Mouse (Mus musculus): ENCODE results near the gene Slc20a1. TPM values are rescaled to one million over a fixed set of nuclear protein-coding genes. Genes with fewer than 3 reads are reported as not detected.

The Slc20a1 gene
- total RNA-seq, 1 experiment from 2014 or later = 186 TPM

DNA sequence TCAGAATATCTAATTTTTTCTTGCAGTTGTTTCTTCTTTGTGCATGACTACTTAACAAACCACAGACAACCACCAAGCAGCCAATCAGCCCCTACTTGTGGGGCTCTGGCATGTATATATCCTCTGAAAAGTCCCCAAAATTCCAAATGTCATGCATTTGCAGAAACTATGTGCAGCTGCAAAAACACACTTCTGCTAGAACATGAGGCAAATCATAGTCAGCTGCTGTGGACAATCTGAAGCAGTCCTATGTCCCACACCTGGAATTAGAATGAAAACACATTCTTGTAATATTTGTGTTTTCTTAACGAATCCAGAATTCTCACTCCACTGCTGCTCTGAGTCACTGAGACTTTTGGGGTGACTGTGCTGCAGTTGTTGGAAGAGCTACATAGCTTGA is 13.7 kb upstream of the Slc20a1 start:
- no peak for ATAC-seq (replicated peaks; ENCODE audit: insufficient number of reproducible peaks, low FRiP score, low TSS enrichment, poor library complexity, severe bottlenecking)

GRCm38 (mm10) chr2:129185611-129186290 is 12.8 kb upstream of the Slc20a1 start:
- 0 out of 2 replicates have a peak, but pooled peaks have one; percentile 3 for ATAC-seq (replicated peaks; ENCODE audit: insufficient number of reproducible peaks, low FRiP score, low TSS enrichment, poor library complexity, severe bottlenecking)

- peak; percentile 43; the same call in 1 of the 2 replicates for ATAC-seq (replicated peaks; ENCODE audit: insufficient number of reproducible peaks, low FRiP score, low TSS enrichment, poor library complexity, severe bottlenecking)
Measured at GRCm38 (mm10) chr2:129186291-129186919, 12.2 kb upstream of the Slc20a1 start.

GRCm38 (mm10) chr2:129192392-129193150 is 6.0 kb upstream of the Slc20a1 start:
- ATAC-seq (replicated peaks; ENCODE audit: insufficient number of reproducible peaks, low FRiP score, low TSS enrichment, poor library complexity, severe bottlenecking) = no peak

DNA sequence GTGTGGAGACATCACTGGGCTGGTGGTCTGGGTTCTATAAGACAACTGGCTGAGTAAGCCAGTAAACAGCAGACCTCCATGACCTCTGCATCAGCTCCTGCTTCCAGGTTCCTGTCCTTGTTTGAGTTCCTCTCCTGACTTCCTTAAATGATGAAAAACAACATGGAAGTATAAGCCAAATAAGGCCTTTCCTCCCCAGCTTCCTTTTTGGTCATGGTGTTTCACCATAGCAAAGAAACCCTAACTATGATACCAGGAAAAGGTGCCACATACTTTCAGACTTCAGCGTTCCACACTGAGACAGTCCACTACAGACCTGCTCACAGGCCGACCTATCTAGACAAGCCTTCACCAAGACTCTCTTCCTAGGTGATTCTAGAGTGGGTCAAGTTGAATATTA is 2.2 kb upstream of the Slc20a1 start:
- ATAC-seq (replicated peaks; ENCODE audit: insufficient number of reproducible peaks, low FRiP score, low TSS enrichment, poor library complexity, severe bottlenecking) = peak; percentile 54

DNA sequence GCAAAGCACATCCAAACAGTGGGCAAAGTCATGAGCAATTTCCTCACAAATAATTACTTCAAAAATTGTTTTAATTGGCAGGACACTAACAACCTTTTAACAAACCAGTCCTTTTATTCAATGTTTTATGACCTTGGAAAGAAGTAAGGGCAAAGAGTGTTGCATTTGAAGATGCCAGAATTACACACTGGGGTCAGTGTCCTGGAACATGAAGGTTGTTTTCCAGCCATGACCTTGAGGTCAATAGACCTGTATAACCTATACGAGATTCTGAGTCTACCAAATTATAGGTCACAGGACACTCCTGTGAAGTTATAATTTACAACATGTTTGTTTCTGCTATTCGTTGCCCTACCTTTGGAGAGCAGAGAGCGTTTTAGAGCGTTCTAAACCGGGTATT is 1.4 kb upstream of the Slc20a1 start:
- no peak for ATAC-seq (replicated peaks; ENCODE audit: insufficient number of reproducible peaks, low FRiP score, low TSS enrichment, poor library complexity, severe bottlenecking)

- peak; percentile 38 for ATAC-seq (replicated peaks; ENCODE audit: insufficient number of reproducible peaks, low FRiP score, low TSS enrichment, poor library complexity, severe bottlenecking)
Measured at GRCm38 (mm10) chr2:129197843-129198435, 625 bp upstream of the Slc20a1 start.

GRCm38 (mm10) chr2:129199328-129200085 is 943 bp downstream of the Slc20a1 start:
- no peak for ATAC-seq (replicated peaks; ENCODE audit: insufficient number of reproducible peaks, low FRiP score, low TSS enrichment, poor library complexity, severe bottlenecking)

- ATAC-seq (replicated peaks; ENCODE audit: insufficient number of reproducible peaks, low FRiP score, low TSS enrichment, poor library complexity, severe bottlenecking) = no peak
Measured at GRCm38 (mm10) chr2:129205000-129205399, 6.4 kb downstream of the Slc20a1 start.

DNA sequence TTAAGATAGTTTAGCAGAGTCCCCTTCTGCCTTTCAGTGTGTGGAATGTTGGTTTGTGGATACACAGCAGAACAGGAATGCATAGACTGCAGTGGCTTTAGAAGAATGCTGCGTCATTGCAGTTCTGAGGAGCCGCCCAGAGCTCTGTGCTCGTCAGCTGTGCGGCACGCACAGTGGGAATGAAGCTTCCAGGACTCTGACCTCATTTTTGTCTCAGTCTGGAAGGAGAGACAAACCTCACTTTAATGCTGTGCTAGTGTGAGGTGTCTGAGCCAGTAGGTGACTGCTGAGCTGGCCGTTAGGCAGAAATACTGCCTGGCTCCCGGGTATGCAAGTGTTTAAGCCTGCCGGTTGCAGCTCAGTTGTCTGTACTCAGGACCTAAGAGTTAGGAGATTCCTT is 8.3 kb downstream of the Slc20a1 start:
- ATAC-seq (replicated peaks; ENCODE audit: insufficient number of reproducible peaks, low FRiP score, low TSS enrichment, poor library complexity, severe bottlenecking) = no peak

DNA sequence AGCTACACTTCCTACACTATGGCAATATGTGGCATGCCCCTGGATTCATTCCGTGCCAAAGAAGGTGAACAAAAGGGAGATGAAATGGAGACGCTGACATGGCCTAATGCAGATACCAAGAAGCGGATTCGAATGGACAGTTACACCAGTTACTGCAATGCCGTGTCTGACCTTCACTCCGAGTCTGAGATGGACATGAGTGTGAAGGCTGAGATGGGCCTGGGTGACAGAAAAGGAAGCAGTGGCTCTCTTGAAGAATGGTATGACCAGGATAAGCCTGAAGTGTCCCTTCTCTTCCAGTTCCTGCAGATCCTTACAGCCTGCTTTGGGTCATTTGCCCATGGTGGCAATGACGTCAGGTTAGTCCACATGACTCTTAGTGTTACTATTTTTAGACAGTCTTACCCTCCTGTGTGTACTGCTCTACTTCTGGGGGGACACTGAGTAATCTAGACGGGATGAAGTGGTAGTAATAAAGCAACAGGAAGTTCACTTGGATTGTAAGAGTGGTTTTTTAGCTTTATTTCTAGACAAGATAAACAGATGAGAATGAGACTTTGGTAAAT is 9.7 kb downstream of the Slc20a1 start:
- no peak for ATAC-seq (replicated peaks; ENCODE audit: insufficient number of reproducible peaks, low FRiP score, low TSS enrichment, poor library complexity, severe bottlenecking)

- ATAC-seq (replicated peaks; ENCODE audit: insufficient number of reproducible peaks, low FRiP score, low TSS enrichment, poor library complexity, severe bottlenecking) = no peak
Measured at GRCm38 (mm10) chr2:129210089-129210749, 11.7 kb downstream of the Slc20a1 start.

DNA sequence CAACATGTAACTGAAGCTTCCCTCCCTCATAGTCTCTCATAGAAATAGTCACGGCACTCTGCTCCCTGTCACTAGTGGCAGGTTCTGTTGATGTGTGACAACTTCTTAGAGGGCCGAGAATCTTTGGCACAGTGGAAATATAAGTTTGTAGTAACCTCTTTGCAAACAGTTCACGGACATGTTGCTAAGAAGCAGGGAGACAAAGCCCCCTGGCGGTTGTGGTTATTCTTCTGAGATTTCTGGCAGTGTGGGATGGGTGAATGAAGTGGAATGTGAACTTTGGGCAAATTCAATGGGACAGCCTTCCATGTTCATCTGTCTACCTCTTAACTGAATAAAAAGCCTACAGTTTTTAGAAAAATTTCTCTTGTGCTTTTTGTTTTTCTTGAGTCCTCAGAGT is 12.7 kb downstream of the Slc20a1 start:
- no peak for ATAC-seq (replicated peaks; ENCODE audit: insufficient number of reproducible peaks, low FRiP score, low TSS enrichment, poor library complexity, severe bottlenecking)

DNA sequence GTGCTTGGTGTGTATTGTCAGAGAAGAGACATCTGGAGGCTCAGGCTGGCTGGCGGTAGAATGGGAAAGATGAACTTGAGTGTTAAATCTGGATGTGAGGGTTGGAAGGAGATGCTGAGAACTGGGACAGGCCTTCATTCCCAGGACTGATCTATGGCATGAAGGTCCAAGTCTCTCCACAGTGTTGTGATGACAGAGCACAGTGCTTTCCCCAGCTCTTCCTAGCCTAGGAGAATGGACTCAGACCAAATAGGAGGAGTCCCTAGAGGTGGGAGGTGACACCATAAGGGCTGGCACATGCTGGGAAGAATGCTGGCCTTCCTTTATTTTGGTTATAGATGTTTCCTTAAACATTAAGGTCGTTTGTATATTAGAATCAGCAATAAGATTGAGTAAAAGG is 13.4 kb downstream of the Slc20a1 start:
- no peak for ATAC-seq (replicated peaks; ENCODE audit: insufficient number of reproducible peaks, low FRiP score, low TSS enrichment, poor library complexity, severe bottlenecking)

- no peak for ATAC-seq (replicated peaks; ENCODE audit: insufficient number of reproducible peaks, low FRiP score, low TSS enrichment, poor library complexity, severe bottlenecking)
Measured at GRCm38 (mm10) chr2:129212566-129212965, 14.0 kb downstream of the Slc20a1 start.

DNA sequence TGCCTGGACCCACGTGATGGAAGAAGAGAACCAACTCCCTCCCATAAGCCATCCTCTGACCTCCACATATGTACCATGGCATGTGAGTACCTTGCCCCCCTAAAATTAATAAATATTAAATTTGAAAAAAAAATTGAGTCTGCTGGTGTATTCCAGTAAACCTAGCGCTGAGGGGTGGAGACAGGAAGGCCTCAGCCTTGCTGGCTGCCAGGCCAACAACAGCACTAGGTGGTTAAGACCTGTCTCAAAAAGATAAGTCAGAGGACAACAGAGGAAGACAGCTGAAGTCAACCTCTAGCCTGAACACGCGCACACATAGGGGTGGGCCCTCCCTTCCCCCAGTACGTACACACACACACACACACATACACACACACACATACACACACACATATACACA is 16.2 kb downstream of the Slc20a1 start:
- ATAC-seq (replicated peaks; ENCODE audit: insufficient number of reproducible peaks, low FRiP score, low TSS enrichment, poor library complexity, severe bottlenecking) = no peak

DNA sequence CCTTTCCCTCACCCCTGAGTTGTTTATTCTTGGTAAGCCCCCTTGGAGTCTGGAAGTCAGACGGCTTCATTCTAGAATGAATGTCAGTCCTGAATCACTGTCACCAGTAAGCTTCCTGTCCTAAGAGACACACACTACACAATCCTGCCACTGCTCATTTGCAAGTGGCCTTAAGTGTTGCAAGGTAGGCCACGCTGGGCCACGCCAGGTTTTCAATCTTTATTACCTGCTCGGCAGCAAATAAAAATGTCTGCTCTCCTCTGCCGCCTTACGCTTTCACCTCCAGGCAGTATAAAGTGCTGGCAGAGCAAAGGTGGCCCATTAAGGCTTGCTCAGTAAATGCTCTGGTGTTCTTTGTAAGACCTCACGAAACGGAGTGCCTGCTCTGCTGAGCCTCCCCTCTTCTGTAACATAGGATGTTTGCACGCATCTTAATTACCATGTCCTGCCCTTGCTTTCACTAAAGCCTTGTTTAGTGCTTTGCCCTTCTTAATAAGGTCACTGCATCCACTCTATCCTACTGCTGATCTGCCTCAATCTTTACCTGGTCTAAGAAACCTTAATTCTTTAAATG is 19.1 kb downstream of the Slc20a1 start:
- ATAC-seq (replicated peaks; ENCODE audit: insufficient number of reproducible peaks, low FRiP score, low TSS enrichment, poor library complexity, severe bottlenecking) = no peak

Measured in monocyte, adult 5-6 weeks (primary cell).